Mouse (Mus musculus): ENCODE measurements around the gene Myl6. TPM values are rescaled to one million over a fixed set of nuclear protein-coding genes. Genes with fewer than 3 reads are reported as not detected.
A peak's percentile ranks its signal among the peaks of the same experiment; 100 is the strongest.
"Not testable (repeated sequence)": the region's sequence is repeated elsewhere in the genome, so short reads cannot be mapped to it uniquely, and the experiment has no call there.

Gene Myl6
- polyA plus RNA-seq, 1 experiment from 2014 or later = 524 TPM

DNA sequence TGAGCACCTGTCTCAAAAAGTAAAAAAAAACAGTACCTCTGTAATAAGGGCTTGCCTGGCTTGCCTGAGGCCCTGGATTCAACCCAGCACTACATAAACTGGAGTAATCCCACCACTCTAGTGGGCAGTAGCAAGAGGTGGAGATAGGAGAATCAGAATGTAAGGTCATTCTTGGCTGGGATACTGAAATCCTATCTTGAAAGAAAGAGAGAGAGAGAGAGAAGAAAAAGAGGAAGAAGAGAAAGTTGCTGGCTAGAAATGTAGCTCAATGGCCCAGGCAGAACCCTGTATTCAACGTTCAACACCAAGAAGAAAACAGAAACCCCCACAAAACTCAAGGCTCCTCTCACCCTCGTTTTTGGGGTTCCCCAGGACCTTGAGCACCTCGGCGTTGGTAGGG, 2.0 kb upstream of the Myl6 start:
- no peak overlapping the region for H3K4me3 ChIP-seq (replicated peaks)
- peaks cover 14% of the 10 kb centered on the region for H3K36me3 ChIP-seq
- peak overlapping the region; percentile 93 for H3K9ac ChIP-seq
- WGBS (ENCODE audit: insufficient replicate concordance) = 64% methylated on average over 4 of the region's 4 CpGs
- no peak for ATAC-seq (ENCODE audit: low read depth)
- H3K27ac ChIP-seq = peak overlapping the region; percentile 39; the same call in 1 of the 2 replicates
- H3K4me1 ChIP-seq (replicated peaks) = peaks cover 80% of the 10 kb centered on the region
- H3K4me2 ChIP-seq = no peak overlapping the region
- no peaks in the 10 kb centered on the region for H3K9me3 ChIP-seq (replicated peaks)
- no peaks in the 10 kb centered on the region for H3K27me3 ChIP-seq
- DNase-seq = no peak

DNA sequence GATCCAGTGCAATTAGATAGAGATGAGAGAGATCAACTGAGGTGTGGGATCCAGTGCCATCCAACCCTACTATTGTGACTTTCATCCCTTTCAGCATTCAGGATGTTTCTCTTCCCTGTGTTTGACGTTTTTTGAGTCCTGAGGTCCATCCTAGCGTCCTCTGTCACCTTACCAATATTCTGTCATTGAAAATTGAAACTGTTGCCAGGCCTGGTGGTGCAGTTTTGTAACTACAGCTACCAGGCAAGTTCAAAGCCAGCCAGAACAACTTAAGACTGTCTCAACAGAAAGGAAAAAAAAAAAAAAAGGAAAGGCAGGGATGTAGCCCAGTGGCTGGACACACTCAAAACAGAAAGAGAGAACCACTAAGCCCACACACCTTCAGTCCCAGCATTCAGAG, 1.3 kb upstream of the Myl6 start:
- no peaks in the 10 kb centered on the region for H3K27me3 ChIP-seq
- no peak for ATAC-seq (ENCODE audit: low read depth)
- 57% methylated on average over 2 of the region's 2 CpGs for WGBS (ENCODE audit: insufficient replicate concordance)
- peaks cover 80% of the 10 kb centered on the region for H3K4me1 ChIP-seq (replicated peaks)
- peak overlapping the region; percentile 91 for H3K27ac ChIP-seq
- peak overlapping the region; percentile 93 for H3K4me2 ChIP-seq
- H3K9ac ChIP-seq = peak overlapping the region; percentile 93
- H3K4me3 ChIP-seq (replicated peaks) = peak overlapping the region; percentile 88
- DNase-seq = no peak
- H3K36me3 ChIP-seq = peaks cover 20% of the 10 kb centered on the region
- no peaks in the 10 kb centered on the region for H3K9me3 ChIP-seq (replicated peaks)

DNA sequence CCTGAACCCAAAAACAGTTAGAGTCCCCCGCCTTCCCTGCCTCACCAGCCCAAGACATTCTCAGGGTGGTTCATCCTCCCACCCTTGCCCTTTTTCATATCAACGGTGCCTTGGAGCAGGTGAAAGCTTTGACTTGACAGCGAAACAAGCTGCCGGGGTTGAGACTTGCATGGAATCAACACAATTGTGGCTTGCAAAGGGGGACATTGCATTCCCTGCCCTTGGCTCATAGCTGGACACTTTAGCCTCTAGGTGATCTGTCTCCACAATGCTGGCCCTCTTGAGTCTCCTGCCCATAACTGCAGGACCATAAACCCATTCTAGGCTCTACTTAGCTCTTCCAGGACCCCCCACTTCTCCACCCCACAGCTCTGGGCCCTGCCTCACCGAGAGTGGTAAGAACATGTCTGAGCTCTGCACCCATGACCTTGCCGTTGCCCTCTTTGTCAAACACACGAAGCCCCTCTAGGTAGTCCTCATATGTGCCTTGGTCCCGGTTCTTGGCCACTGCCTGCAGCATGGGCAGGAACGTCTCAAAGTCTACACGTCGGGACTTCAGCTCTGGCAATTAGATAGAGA, 811 bp upstream of the Myl6 start:
- WGBS (ENCODE audit: insufficient replicate concordance) = 32% methylated on average over 11 of the region's 11 CpGs
- H3K4me1 ChIP-seq (replicated peaks) = peaks cover 76% of the 10 kb centered on the region
- H3K9ac ChIP-seq = peak overlapping the region; percentile 93
- ATAC-seq (ENCODE audit: low read depth) (no peak), DNase-seq (no peak)
- H3K36me3 ChIP-seq = peaks cover 26% of the 10 kb centered on the region
- H3K27ac ChIP-seq = peak overlapping the region; percentile 91
- H3K4me2 ChIP-seq = peak overlapping the region; percentile 93
- no peaks in the 10 kb centered on the region for H3K27me3 ChIP-seq
- H3K9me3 ChIP-seq (replicated peaks) = no peaks in the 10 kb centered on the region
- H3K4me3 ChIP-seq (replicated peaks) = peak overlapping the region; percentile 88

DNA sequence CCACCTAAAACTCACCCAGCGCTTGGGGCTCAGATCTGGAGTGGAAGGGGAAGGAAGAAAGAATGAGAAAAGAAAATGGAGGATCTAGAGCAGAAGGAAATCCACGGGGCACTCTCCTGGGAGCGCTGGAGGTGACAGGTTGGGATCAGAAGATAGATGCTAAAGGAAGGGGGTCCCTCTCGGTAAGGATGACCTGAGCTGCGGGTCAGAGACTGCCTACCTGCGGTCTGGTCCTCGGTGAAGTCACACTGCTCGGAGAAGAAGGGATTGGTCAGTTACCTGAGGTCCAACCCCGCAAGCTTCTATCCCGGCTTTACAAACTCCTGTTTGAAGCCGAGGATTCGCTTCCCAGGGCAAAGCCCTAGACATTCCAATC, 638 bp downstream of the Myl6 start:
- DNase-seq = no peak
- Histone ChIP-seq H3K4me1 (replicated peaks) (peaks cover 66% of the 10 kb centered on the region), H3K36me3 (peaks cover 40% of the 10 kb centered on the region), H3K9ac (peak overlapping the region; percentile 93), H3K27ac (peak overlapping the region; percentile 91), H3K4me2 (peak overlapping the region; percentile 93), H3K9me3 (replicated peaks) (no peaks in the 10 kb centered on the region), H3K27me3 (no peaks in the 10 kb centered on the region), H3K4me3 (replicated peaks) (peak overlapping the region; percentile 88)
- ATAC-seq (ENCODE audit: low read depth) = peak; percentile 47
- WGBS (ENCODE audit: insufficient replicate concordance) = 1% methylated on average over 12 of the region's 12 CpGs

DNA sequence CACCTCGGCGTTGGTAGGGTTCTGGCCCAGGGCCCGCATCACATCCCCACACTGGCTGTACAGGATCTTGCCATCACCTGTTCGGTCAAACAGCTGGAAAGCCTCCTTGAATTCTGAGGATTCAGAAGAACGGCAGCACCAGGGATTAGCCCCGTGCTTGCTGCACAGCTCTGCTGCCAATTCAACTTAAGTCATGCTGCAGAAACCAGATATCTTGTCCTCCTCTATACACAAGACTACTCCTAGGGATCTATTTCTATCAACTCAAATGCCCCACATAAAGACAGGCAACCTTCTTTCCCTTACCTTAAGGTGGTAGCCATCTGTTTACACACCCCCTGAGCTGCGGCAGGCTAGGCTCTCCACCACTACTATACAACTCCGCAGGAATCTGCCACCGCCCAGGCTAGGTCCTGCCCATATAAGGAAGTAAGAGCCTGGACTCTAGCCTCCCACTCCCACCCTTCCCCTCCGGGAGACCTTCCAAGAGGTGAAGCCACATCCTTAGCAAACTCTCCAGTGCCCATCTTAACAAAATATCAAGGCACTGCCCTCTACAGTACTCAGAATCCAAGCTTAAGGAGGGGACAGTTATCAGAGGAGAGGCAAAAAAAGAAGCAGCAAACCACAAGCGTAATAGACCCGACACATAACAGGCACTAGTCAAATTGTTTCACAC, 1.2 kb downstream of the Myl6 start:
- H3K27ac ChIP-seq = peak overlapping the region; percentile 91
- ATAC-seq (ENCODE audit: low read depth) (peak; percentile 63), DNase-seq (peak; percentile 52)
- H3K27me3 ChIP-seq = no peaks in the 10 kb centered on the region
- H3K9me3 ChIP-seq (replicated peaks) = no peaks in the 10 kb centered on the region
- H3K4me2 ChIP-seq = peak overlapping the region; percentile 93
- peaks cover 61% of the 10 kb centered on the region for H3K4me1 ChIP-seq (replicated peaks)
- 24% methylated on average over 12 of the region's 12 CpGs for WGBS (ENCODE audit: insufficient replicate concordance)
- H3K9ac ChIP-seq = peak overlapping the region; percentile 93
- H3K4me3 ChIP-seq (replicated peaks) = peak overlapping the region; percentile 88
- peaks cover 45% of the 10 kb centered on the region for H3K36me3 ChIP-seq

DNA sequence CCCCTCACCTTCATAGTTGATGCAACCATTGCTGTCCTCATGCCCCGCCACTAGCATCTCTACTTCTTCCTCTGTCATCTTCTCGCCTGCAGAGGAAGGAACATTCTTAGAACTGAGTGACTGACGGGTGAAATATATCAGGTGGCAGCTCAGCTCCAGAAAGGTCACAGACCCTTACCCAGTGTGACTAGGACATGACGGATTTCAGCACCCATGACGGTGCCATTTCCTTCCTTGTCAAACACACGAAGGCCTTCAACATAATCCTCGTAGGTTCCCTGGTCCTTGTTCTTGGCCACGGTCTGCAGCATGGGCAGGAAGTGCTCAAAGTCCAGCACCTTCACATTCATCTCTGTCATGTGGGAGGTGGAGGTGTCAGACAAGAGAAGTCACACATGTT, 1.9 kb downstream of the Myl6 start:
- not testable (repeated sequence) for H3K27me3 ChIP-seq; DNase-seq; ATAC-seq (ENCODE audit: low read depth); H3K9me3 ChIP-seq (replicated peaks)
- peaks cover 54% of the 10 kb centered on the region for H3K4me1 ChIP-seq (replicated peaks)
- H3K36me3 ChIP-seq = peaks cover 53% of the 10 kb centered on the region
- peak overlapping the region; percentile 88 for H3K4me3 ChIP-seq (replicated peaks)
- H3K4me2 ChIP-seq = peak overlapping the region; percentile 93
- peak overlapping the region; percentile 93 for H3K9ac ChIP-seq
- 48% methylated on average over 8 of the region's 8 CpGs for whole genome bisulfite sequencing (ENCODE audit: insufficient replicate concordance)
- peak overlapping the region; percentile 91 for H3K27ac ChIP-seq

DNA sequence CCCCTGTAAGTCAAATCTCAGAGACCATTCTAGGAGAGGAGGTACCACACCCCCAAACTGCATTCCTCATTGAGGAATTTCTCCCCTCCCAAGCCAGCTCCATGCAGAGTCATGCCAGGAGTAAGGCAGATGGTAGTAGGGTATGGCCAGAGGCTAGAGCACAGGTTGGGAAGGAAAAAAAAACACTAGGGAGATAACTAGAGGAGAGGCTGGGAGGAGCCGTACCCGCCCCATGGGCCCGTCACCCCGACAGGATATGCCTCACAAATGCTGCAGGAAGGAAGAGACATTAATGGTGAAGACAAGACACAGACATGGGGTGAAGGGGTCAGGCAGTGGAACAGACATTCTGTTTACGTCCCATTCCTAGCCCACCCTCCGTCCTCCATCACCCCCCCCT, 2.5 kb downstream of the Myl6 start:
- no peak for DNase-seq
- peak overlapping the region; percentile 93 for H3K9ac ChIP-seq
- 42% methylated on average over 6 of the region's 6 CpGs for WGBS (ENCODE audit: insufficient replicate concordance)

DNA sequence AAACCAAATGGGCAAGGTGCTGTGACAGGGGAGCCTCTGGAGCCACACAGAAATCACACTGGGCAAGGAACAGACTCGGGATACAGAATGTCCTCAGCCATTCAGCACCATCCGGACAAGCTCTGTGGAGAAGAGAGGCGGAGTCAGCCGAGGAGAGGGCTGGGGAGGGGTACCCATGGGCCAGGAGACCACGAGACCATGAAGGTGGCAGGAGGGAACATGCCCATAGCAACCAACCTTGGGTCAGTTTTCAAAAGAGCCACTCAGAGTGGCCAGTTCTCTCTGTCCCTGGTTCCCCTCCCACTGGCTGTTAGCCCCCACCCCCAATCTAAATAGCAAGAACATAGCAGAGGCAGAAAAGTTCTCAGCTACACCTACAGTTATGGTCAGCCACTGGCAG, 3.0 kb downstream of the Myl6 start:
- peaks cover 63% of the 10 kb centered on the region for H3K36me3 ChIP-seq
- peak overlapping the region; percentile 93 for H3K4me2 ChIP-seq
- H3K9ac ChIP-seq = no peak overlapping the region; the same call in 1 of the 2 replicates
- ATAC-seq (ENCODE audit: low read depth) = no peak
- peak overlapping the region; percentile 40 for H3K27ac ChIP-seq
- no peaks in the 10 kb centered on the region for H3K9me3 ChIP-seq (replicated peaks)
- no peaks in the 10 kb centered on the region for H3K27me3 ChIP-seq
- H3K4me1 ChIP-seq (replicated peaks) = peaks cover 43% of the 10 kb centered on the region
- no peak overlapping the region for H3K4me3 ChIP-seq (replicated peaks)
- no peak for DNase-seq
- 63% methylated on average over 5 of the region's 5 CpGs for WGBS (ENCODE audit: insufficient replicate concordance)

More for the DNA sequence above, 2.5 kb downstream of the Myl6 start:
- peak overlapping the region; percentile 40 for H3K27ac ChIP-seq
- no peak for ATAC-seq (ENCODE audit: low read depth)
- H3K27me3 ChIP-seq = no peaks in the 10 kb centered on the region
- peak overlapping the region; percentile 93 for H3K4me2 ChIP-seq
- no peaks in the 10 kb centered on the region for H3K9me3 ChIP-seq (replicated peaks)
- H3K4me1 ChIP-seq (replicated peaks) = peaks cover 48% of the 10 kb centered on the region
- peak overlapping the region; percentile 88 for H3K4me3 ChIP-seq (replicated peaks)
- peaks cover 57% of the 10 kb centered on the region for H3K36me3 ChIP-seq

DNA sequence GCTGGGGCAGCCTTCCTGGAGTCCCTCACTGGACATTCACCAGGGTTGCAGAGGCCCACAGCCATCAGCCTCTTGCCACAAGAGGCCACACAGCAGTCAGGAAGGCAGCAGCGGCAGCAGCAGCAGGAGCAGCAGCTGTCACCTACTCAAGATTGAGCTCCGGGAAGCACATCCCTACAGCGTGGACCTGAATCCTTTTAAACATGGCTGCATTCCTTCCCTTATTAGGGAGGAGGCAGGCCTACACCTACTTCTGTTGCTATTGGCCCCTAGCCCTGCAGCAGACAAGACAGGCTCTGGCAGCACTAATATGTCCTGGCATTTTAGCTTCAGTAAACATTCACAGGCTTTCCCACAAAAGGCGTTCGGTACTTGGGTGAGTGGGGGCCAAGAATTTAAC, 3.7 kb downstream of the Myl6 start:
- no peaks in the 10 kb centered on the region for H3K27me3 ChIP-seq
- no peak overlapping the region for H3K4me3 ChIP-seq (replicated peaks)
- DNase-seq = no peak
- H3K9me3 ChIP-seq (replicated peaks) = no peaks in the 10 kb centered on the region
- ATAC-seq (ENCODE audit: low read depth) = no peak
- 78% methylated on average over 5 of the region's 5 CpGs for WGBS (ENCODE audit: insufficient replicate concordance)
- H3K4me1 ChIP-seq (replicated peaks) = peaks cover 37% of the 10 kb centered on the region
- peak overlapping the region; percentile 39; the same call in 1 of the 2 replicates for H3K27ac ChIP-seq
- H3K4me2 ChIP-seq = no peak overlapping the region
- peaks cover 70% of the 10 kb centered on the region for H3K36me3 ChIP-seq
- no peak overlapping the region for H3K9ac ChIP-seq

DNA sequence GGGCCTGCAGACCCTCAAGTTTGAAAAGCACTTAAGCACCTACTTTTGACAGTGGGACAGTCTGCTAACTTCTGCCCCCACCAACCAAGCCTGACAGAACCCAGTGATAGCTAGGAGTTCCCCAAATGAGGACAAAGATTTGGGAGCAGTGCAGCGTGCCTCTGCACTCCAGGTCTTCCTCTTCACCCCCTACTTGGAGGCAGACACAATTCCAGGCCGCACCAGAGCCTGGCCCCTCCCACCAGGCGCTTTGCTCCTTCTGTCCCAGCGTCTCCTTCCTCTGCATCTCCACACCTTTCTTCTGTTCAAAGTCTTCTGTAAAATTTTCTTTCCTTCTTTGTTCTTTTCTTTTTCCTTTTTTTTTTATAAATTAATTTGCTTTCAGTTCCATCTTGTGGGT, 4.2 kb downstream of the Myl6 start:
- no peaks in the 10 kb centered on the region for H3K9me3 ChIP-seq (replicated peaks)
- peaks cover 73% of the 10 kb centered on the region for H3K36me3 ChIP-seq
- H3K27ac ChIP-seq = peak overlapping the region; percentile 39; the same call in 1 of the 2 replicates
- DNase-seq = no peak
- H3K9ac ChIP-seq = no peak overlapping the region
- H3K27me3 ChIP-seq = no peaks in the 10 kb centered on the region
- H3K4me3 ChIP-seq (replicated peaks) = no peak overlapping the region
- peaks cover 33% of the 10 kb centered on the region for H3K4me1 ChIP-seq (replicated peaks)
- 70% methylated on average over 4 of the region's 4 CpGs for WGBS (ENCODE audit: insufficient replicate concordance)
- no peak overlapping the region for H3K4me2 ChIP-seq
- ATAC-seq (ENCODE audit: low read depth) = no peak

DNA sequence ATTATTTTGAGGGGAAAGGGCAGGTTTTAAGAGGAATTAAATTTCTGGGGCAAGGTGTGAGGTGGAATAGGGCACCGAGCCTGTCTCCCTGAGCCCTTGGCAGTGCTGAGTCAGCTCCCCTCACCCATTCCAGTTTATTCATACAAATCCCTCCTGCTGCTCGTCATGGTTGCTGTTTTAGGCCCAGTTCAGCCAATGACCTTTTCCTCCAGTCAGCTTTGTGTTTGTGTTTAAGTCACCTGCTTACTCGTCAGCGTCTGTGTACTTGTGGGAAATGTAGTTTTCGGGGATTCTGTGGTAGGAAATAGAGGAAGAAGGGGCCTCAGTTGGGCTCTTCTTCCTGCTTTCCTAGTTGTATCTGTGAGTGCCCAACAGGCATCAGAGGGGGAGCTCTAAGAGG, 4.6 kb downstream of the Myl6 start:
- Histone ChIP-seq H3K4me2 (no peak overlapping the region), H3K27ac (peak overlapping the region; percentile 39; the same call in 1 of the 2 replicates), H3K36me3 (peaks cover 77% of the 10 kb centered on the region), H3K4me3 (replicated peaks) (no peak overlapping the region), H3K4me1 (replicated peaks) (peaks cover 29% of the 10 kb centered on the region), H3K9me3 (replicated peaks) (no peaks in the 10 kb centered on the region), H3K9ac (no peak overlapping the region), H3K27me3 (no peaks in the 10 kb centered on the region)
- no peak for DNase-seq
- WGBS (ENCODE audit: insufficient replicate concordance) = 57% methylated on average over 5 of the region's 5 CpGs
- ATAC-seq (ENCODE audit: low read depth) = no peak

DNA sequence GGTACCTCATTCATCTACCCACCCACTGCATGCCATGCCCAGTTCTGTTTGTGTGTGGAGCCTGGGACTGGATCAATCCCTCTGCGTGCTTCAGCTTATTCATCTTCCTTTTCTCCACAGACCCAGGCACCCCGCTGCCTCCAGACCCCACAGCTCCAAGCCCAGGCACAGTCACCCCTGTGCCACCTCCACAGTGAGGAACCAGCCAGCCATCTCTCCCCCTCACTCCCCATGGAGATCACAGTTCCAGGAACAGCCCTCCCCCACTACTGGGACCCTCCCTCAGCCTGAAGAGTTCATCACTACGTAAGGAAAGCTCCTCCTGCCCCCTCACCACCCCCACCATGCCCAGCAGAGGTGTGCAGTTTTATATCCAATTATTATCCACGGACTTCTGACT, 5.2 kb downstream of the Myl6 start:
- peaks cover 83% of the 10 kb centered on the region for H3K36me3 ChIP-seq
- H3K27ac ChIP-seq = no peak overlapping the region
- no peak overlapping the region for H3K4me2 ChIP-seq
- ATAC-seq (ENCODE audit: low read depth) = no peak
- no peaks in the 10 kb centered on the region for H3K9me3 ChIP-seq (replicated peaks)
- 84% methylated on average over 4 of the region's 4 CpGs for WGBS (ENCODE audit: insufficient replicate concordance)
- H3K9ac ChIP-seq = no peak overlapping the region
- DNase-seq = no peak
- H3K4me1 ChIP-seq (replicated peaks) = peaks cover 27% of the 10 kb centered on the region
- H3K27me3 ChIP-seq = no peaks in the 10 kb centered on the region
- no peak overlapping the region for H3K4me3 ChIP-seq (replicated peaks)

All from liver, embryonic 13.5 days (tissue).